Mouse (Mus musculus): Measurements from ENCODE around the gene Spag5.
"Not testable (repeated sequence)": the region's sequence is repeated elsewhere in the genome, so short reads cannot be mapped to it uniquely, and the experiment has no call there.

The Spag5 gene

DNA sequence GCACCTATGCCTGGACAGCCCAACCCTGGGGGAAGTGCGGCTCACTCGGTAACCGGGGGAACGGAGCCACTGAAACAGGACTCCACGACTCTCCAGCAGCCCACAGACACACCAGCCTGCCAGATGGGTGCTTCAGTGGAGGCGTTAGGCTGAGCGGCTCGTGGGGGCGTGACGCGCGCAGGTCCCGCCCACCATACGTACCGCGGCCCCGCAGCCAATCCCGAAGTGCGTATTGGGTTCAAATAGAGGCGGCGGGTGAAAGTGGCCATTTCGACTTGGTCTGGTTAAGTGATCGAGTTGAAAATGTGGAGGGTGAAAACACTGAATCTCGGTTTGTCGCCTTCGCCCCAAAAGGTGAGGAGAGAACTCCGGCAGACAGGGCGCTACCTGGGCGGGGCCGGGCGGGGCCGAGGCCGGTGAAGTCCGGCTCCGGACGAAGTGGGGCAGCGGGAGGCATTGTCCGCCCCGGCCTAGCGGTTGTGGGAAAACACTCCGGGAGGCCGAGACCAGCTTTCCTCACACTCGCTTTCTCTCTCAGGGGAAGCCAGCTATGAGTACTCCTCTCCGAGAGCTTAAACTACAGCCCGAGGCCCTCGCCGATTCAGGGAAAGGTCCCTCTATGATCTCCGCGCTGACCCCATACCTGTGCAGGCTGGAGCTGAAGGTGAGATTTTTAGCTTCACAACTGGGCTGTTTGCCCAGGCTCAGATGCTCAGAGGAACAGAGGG lies at the start of gene Spag5:
Gene Spag5 (plus strand): TSS at position 173 of the 728 bp plus-strand sequence.
- peak; percentile 95 for DNase-seq

DNA sequence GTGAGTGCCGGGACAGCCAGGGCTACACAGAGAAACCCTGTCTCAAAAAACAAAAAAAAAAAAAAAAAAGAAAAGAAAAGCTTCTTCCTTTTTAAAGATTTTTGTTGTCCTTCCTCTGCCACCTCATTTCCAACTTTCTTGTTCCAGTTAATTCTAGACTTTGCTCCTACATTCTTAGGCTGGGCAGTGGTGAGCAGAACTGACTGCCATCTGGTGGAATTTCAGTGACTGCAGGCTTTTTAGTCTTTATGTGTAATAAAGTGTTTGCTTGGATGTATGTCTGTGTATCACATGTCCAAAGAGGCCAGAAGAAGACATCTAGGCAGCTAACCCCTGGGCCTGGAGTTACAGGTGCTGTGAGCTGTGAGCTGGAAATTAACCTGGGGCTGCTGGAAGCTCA lies 44.7 kb upstream of the Spag5 start:
- no peak for DNase-seq

DNA sequence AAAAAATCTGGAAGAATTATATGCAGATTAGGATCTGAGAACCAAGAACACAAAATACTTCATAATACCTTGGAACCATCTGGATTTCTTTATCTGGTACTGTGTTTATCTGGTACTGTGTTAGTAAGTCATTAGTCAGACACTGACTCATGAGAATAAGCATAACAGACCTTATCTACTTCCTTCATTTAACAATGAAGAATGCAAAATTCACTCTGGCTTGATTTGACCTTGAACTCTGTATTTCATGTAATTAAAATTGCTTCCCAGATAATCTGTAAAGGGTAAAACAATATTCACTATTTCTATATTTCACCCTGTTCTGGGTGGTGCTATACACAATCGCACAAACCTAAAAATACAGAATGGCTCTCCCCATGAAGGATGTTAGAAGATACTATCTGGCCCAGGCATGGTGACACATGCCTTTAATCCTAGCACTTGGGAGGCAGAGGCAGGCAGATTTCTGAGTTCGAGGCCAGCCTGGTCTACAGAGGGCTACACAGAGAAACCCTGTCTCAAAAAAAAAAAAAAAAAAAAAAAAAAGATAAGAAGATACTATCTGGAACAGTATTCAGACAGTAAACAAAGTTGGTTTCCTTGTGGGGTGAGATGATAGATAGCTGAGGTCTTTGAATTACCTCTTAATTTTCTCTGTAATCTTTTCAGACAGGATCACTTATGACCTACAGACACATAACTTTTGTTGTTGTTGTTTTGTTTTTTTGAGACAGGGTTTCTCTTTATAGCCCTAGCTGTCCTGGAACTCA lies 40.7 kb upstream of the Spag5 start:
- no peak for DNase-seq

DNA sequence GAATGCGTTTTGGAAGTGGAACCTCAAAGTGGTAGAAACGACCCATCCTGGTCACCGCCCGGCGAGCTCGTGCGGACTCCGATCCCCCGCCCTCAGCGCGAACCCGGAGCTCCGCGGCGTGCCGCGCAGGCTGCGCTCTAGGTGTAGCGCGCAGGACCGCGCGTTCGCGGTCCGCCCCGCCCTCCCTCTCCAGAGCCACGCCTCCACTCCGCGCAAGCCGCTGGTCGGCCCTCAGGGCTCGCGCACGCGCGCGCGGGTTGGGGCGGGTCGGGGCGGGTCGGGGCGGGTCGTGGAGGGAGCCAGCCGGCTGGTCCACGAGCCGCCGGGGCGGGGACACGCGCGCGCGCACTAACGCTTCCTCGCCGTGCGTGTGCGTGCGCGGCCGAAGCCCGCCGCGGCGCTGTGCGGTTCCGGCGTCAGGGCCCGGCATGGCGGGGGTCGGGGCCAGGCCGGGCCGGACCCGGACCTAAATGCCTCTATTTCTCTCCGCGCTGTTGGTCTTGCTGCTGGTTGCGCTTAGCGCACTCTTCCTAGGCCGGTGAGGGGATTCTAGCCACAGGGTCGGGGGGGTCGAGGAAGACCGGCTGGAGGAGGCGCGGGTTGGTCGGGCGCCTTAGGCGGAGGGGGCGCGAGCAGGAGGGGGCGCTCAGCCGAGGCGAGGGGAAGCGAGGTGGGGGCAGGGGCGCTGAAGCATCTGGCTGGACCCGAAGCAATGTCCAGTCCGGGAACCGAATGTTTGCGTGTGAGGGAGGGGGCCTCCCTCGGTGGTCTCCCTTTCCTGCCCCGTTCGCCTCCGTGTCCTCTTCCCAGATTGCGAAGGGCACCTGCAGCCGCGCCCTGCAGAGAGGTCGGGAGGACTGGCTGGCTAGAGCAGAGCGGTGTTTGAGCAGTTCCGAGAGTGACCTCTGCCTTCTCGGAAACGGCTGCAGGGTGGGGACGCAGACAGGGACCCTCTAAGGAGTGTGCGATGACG lies 39.7 kb upstream of the Spag5 start, which contains the start of gene 2610507B11Rik:
Gene 2610507B11Rik (plus strand): TSS at position 373 of the 973 bp plus-strand sequence.
- peak; percentile 90 for DNase-seq

DNA sequence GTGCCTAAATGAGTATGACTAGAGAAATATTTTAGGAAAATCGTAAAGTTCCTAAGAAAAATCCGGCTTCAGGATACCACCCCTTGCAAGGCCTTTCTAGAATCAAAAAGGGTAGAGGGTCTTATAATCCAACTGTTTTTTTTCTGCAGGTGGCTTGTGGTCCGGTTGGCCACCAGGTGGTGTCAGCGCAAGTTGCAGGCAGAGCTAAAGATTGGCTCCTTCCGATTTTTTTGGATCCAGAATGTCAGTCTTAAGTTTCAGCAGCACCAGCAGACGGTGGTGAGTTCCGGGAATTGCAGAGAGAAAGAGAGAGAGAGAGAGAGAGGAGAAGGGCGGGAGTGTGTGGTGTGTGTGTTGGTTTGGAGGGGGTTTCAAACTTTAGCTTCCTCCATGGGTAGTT lies 38.8 kb upstream of the Spag5 start:
- peak; percentile 40 for DNase-seq

DNA sequence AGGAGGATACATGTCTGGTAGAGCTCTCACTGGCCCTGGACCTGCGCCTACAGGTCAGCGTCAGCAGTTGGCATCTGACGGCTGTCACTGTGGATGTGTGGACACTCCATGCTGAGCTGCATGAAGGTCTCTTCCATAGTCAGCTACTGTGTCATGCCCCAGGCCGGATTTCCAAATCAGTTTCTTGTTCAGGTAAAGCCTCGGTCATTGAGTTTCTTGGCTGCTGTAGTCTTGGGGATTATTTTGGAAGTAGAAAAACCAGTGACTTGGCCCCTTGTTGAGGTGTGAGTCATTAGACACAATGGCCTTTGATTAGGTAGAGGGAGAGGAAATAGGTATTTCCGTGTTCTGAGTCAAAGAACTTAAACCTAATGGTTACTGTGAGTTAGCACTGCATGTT lies 35.8 kb upstream of the Spag5 start:
- DNase-seq = no peak

DNA sequence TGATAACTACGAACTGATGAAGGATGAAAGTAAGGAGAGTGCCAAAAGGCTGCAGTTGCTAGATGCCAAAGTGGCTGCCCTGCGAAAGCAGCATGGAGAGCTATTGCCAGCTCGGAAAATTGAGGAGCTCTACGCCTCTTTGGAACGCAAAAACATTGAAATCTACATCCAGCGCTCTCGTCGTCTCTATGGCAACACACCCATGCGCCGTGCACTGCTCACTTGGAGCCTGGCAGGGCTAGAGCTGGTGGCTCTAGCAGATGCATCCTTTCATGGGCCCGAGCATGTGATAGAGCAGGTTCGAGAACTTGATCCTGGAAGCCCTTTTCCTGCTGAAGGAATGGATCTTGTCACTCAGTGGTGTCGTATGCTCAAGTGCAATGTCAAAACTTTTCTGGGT lies 29.3 kb upstream of the Spag5 start:
- DNase-seq = peak; percentile 85

DNA sequence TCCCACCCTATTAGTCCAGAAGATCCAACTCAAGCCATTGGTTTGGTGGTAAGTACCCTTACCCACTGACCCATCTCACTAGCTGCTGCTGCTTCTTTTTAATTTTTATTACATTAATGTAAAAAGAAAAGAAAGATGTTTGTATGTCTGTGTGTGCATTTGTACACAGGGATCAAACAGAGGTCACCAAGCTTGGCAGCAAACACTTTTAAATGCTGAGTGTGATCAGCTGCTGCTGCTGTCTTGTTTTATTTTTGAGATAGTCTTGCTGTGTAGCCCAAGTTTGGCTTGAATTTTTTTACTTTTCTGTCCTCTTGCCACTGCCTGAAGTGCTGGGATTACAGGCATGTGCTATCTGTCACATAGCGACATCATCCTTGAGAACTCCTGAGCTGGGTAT lies 25.7 kb upstream of the Spag5 start:
- no peak for DNase-seq

DNA sequence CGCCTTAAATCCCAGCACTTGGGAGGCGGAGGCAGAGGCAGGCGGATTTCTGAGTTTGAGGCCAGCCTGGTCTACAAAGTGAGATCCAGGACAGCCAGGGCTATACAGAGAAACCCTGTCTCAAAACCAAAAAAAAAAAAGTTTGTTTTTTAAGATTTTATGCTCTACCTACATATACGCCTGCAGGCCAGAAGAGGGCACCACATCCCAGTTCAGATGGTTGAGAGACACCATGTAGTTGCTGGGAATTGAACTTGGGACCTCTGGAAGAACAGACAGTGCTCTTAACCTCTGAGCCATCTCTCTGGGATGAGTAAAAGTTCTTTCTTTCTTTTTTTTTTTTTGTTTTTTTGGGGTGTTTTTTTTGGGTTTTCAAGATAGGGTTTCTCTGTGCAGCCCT lies 25.2 kb upstream of the Spag5 start:
- DNase-seq = not testable (repeated sequence)

DNA sequence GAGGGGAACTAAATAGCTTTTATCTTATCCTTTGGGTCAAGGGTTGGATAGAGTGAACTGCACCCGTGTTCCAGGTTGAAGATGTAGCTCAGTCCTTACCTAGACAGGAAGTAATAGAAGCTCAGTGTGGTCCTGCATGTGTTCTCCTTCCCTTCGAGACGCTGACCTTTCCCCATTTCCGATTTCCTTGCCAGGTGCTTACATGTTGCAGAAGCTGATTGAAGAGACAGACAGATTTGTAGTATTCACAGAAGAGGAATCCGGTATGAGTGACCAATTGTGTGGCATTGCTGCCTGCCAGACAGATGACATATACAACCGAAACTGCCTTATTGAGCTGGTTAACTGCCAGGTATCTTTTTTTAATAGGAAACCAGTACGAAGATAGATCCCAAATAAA lies 22.5 kb upstream of the Spag5 start:
- DNase-seq = no peak

DNA sequence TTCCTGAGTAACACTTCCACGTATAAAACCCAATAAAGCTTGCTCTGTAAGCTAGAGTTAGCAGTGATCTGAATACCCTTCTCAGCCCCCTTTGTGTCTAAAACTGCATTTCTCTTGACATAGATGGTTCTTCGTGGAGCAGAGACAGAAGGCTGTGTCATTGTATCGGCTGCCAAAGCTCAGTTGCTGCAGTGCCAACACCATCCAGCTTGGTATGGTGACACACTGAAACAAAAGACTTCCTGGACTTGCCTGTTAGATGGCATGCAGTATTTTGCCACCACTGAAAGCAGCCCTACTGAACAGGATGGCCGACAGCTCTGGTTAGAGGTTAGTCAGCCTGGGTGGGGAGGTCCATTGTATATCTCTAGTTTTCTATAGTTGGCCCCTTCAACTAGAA lies 21.7 kb upstream of the Spag5 start:
- peak; percentile 73 for DNase-seq

DNA sequence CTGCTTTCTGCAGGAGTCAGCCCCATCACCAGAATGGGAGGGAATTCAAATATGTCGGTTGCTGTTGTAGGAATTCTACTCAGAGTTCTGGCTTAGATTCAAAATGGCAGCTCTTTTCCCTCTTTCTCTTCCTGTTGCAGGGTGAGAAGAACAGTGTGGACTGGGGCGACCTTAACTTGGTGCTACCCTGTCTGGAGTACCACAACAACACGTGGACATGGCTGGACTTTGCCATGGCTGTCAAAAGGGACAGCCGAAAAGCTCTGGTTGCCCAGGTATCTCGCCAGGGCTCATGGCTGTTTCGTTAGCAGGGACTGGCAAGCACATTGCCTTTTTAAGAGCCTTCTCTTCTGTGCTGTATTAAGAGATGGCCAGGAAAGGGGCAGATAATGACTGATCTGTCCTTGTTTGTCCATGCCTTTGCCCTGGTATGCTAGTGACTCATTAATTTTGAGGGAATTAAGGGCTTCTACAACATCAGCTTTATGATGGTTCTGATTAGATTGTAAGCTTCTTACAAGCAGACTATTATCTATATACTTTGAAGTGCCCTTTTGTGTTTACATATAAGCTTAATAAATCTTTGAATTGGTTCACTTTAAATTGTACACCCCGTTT lies 12.1 kb upstream of the Spag5 start:
- DNase-seq = no peak

DNA sequence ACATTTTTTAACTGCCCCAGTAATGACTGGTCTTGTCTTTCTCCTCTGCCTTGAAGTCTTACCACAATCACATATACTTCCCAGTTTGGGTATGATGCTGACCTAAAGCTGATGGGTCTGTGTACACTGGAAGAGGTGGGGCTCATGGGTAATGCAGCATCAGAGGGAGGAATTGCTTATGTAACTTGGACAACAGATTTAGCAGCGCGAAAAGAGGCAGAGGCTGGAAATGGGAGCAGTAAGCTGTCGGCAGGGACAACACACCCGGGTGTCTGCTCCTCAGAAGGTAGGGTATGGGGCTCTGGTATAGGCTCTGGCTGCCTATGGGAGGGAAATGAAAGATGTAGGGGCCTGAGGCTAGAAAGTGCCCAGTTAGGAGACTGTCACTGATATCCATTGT lies 10.7 kb upstream of the Spag5 start, which contains the start of gene BC030499:
Gene BC030499 (plus strand): TSS at position 188 of the 400 bp plus-strand sequence.
- no peak for DNase-seq

DNA sequence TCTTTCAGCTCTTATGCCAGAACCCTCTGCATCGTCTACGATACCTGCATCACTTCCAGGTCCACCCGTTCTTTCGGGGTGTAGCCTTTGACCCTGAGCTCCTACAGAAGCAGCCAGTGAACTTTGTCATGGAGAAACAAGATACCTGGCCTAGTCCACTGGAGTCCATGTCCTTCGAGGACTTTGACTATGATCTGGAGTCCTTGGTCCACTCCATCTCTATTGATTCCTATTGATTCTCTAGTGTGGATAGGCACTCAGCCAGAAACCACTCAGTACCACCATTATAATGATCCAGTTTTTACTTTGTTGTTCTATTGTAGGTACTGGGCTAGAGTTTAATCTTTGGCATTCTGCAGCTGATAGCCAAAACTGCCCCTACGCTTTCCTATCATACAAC lies 6.7 kb upstream of the Spag5 start:
- no peak for DNase-seq

DNA sequence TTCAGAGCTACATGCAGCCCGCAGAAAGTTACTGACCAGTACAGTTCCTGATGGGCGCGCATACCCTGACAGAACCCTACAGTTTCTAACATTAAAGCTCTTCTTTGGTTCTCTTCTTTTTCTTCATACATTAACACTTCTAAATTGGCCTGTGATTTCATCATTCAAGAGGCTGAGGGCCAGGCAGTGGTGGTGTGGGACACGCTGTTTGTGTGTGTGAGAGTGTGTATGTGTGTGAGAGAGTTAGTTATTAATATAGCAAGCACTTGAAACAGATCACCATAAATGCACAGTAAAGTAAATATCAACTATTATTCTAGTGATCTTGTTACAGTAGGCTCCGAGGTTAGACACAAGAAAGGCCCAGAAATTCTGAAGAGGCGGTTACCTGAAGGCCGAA lies 412 bp upstream of the Spag5 start:
- DNase-seq = no peak

DNA sequence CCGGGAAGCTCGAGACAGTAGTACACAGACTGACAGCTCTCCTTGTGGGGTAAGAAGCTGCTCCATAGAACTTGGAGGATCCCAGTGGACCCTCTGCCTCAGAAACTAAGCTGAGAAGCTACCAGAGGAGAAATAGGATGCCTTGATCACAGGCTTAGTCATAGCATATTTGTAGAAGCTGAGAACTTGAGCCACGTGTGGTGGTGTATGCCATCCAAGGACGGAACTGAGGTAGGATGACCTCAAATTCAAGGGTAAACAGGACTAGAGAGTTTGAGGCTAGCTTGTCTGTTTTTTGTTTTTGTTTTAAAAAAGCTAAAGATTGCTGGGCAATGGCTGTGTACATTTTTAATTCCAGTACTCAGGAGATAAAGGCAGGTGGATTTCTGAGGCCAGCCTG lies 3.9 kb downstream of the Spag5 start:
- no peak for DNase-seq

DNA sequence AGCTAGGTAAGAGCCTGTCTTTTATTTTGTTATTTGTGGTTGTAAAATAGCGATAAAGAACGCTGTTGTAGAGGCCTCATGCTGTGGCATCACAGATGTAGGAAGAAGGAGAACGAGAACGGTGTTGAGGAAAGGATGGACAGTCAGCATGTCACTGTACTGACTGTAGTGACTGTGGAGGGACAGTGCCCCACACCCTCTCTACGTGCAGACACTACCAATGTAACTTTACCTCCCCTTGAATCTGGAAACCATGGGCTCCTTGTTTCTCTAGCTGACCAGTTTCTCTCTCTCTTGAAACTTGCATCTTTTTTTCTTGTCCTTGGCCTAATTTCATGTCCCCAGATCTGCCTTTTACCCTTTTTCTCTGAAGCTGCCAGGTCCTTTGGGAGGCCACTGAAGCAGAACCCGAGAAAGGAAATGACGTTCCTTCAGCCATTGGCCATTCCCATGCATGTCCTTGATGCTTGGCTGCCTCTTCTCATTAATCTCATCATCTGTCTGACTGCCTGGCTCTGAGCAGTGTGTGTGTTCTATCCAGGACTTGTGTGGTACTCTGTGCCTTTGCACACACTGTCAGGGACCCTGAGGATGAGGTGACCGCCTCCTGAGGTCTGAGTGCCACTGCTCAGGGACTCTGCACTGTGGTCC lies 9.7 kb downstream of the Spag5 start:
- DNase-seq = no peak

DNA sequence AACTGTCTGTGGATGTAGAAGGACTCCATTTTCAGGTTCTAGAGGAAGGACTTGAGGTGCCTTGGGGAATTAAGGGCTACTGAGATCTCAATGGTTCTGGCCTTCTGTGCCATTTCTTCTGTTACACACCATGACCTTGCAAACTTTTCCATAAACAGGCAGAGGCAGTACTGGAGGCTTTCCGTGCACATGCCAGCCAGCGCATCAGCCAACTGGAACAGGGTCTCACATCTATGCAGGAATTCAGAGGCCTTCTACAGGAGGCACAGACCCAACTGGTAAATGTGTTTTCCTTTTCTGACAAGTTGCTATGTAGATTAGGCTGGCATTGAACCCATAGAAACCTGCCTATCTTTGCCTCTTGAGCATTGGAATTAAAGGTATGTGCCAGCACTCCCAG lies 12.3 kb downstream of the Spag5 start:
- no peak for DNase-seq

DNA sequence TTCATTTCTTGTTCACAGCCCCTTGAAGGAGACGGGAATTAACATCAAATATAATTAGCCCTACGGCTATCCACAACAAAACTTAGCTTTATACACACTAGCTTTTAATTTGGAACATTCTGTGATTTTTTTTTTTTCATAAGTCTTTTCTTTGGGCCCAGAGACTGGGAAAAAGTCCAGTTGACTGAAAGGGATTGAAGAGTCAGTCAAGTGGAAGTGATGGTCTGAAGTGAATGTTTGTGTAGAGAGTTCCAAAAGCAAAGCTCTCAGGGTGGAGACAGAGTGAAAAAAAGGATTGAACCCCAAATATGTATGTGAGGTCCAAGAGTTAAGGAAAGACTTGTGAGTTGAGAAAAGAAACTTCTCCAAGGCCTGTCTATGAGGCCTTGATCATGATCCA lies 17.1 kb downstream of the Spag5 start:
- no peak for DNase-seq

DNA sequence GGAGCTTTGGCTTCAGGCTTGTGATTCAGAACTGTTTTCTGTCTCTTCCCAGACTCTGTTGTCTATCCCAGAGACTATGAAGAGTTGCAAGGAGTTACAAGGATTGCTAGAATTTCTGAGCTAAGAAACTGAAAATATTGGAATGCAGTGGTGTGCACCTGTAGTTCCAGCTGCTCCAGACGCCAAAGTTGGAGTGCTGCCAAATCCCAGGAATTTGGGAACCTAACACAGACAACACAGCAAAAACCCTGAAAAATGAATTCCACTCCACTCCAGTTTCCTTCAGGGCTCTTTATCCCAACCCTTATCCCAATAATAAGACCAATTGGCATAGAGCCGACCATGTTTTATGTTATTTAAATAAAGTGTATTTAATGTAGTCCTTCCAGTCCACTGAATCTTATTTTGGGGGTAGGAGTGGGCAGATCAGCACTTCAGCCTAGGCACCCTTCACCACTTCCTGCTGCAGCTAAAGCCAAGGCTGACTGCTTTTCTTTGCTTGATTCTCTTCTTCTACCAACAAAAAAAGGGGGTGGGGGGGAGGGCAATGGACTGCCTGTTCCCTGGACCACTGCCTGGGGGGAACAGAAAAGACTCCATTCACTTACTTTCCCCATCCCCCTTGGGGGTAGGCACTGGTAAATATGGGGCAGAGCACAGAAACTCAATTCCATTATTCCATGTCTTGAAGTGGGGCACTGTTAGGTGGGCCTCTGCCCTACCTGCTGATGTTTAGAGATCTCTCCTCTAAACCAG lies 20.9 kb downstream of the Spag5 start:
- DNase-seq = peak; percentile 54

DNA sequence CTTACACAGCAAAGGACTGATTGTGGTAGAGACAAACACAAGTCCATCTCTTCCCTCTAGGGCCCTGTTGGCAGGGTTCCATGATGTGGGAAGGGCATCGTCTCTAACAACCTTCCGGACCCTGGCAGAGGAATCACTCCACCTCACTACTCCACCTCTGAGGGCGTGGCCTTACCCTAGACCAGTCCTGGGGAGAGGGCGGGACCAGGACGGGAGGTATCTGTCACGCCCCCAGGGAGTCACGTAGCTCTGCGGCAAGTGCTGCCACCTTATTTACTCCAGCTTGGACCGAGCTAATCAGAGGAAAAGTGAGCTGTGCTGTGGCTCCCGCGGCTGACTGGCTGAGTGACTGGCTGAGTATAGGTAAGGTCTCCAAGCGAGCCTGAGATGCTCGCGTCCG lies 21.5 kb downstream of the Spag5 start, which contains the start of gene Aldoc:
Gene Aldoc (plus strand): TSS at position 109 of the 400 bp plus-strand sequence.
- peak; percentile 91 for DNase-seq

Measured in layer of hippocampus, adult 9-11 months (tissue).